25 mouse cellular contexts compared by ENCODE assay signal in genomic region chr2:27339051-27339450, GRCm38 (mm10).
DNase-seq lines count a peak whose midpoint lies in the region; ATAC-seq and TF ChIP-seq lines count a peak whose summit lies in the region.
"Had no signal": no experiment of that assay in that cellular context is flagged by ENCODE, and none has a peak within 500 bp of the region (broad histone marks: within the 10 kb centered on the region; RNA-seq: fewer than 3 reads in every experiment).

No protein-coding gene starts in this region.

- intact Hi-C loops in gastrocnemius, adult 2 months (cut with DNase I): no loop called here

- H3K4me2 ChIP-seq in midbrain, embryonic 13.5 days (replicated peaks): no peak overlapping the region
- H3K4me2 ChIP-seq in midbrain, embryonic 16.5 days (ENCODE audit: low read length): no peak overlapping the region
- no peak overlapping the region for H3K4me2 ChIP-seq in neural tube, embryonic 15.5 days
- H3K4me2 ChIP-seq: embryonic facial prominence, embryonic 12.5 days; forebrain, embryonic 13.5 days; heart, embryonic 11.5 days; liver, embryonic 13.5 days; neural tube, embryonic 12.5 days had no signal

- TF ChIP-seq CTCF in gastrocnemius, adult 2 months (IDR thresholded peaks at IDR 0.05): no peak
- TF ChIP-seq CTCF in kidney, adult 2 months (conservative IDR thresholded peaks at IDR 0.05; ENCODE audit: insufficient read depth, insufficient read length, low read depth, low read length): no peak

- H3K9ac ChIP-seq in midbrain, embryonic 13.5 days (replicated peaks): peak overlapping the region; percentile 32; the same call in 1 of the 2 replicates
- no peak overlapping the region for H3K9ac ChIP-seq in midbrain, embryonic 16.5 days (ENCODE audit: low read depth, low read length)
- peak overlapping the region; percentile 14; the same call in 1 of the 2 replicates for H3K9ac ChIP-seq in neural tube, embryonic 15.5 days (replicated peaks)
- H3K9ac ChIP-seq: embryonic facial prominence, embryonic 12.5 days; forebrain, embryonic 13.5 days; liver, embryonic 13.5 days; neural tube, embryonic 12.5 days had no signal

- no peaks in the 10 kb centered on the region for H3K36me3 ChIP-seq in kidney, adult 2 months (ENCODE audit: control insufficient read depth, insufficient read depth, low read length)
- peaks cover 4% of the 10 kb centered on the region; the same call in 1 of the 2 replicates for H3K36me3 ChIP-seq in midbrain, embryonic 13.5 days
- H3K36me3 ChIP-seq in midbrain, embryonic 16.5 days (ENCODE audit: control insufficient read depth, insufficient read depth, low read length): no peaks in the 10 kb centered on the region
- H3K36me3 ChIP-seq in neural tube, embryonic 15.5 days: no peaks in the 10 kb centered on the region
- H3K36me3 ChIP-seq: neural tube, embryonic 12.5 days had no signal

- no peak for DNase-seq in gastrocnemius, adult 2 months
- DNase-seq in gastrocnemius, adult 8-10 months (ENCODE audit: low spot score in 2 of 2): no peak
- peak; percentile 41 for DNase-seq in kidney, adult 2 months
- no peak for DNase-seq in kidney, adult 11 months
- DNase-seq in spleen, postnatal 14 days (ENCODE audit: low spot score in 2 of 2): no peak
- DNase-seq: cerebellum, adult 18-20 months; cerebellum, postnatal 14 days; gastrocnemius, postnatal 10 days; kidney, adult 18-20 months; liver, embryonic 13.5 days; lung, adult 2 months; lung, postnatal 14 days; right cerebral cortex, adult 18-20 months; thymus, adult 18-20 months; thymus, postnatal 36 days had no signal

- H3K4me3 ChIP-seq in gastrocnemius, adult 2 months: no peak overlapping the region
- H3K4me3 ChIP-seq in kidney, adult 2 months (ENCODE audit: insufficient read depth, low read depth, low read length): no peak overlapping the region
- H3K4me3 ChIP-seq in midbrain, embryonic 13.5 days (replicated peaks): no peak overlapping the region
- no peak overlapping the region for H3K4me3 ChIP-seq in midbrain, embryonic 16.5 days (ENCODE audit: low read depth, low read length)
- no peak overlapping the region for H3K4me3 ChIP-seq in neural tube, embryonic 15.5 days (replicated peaks)
- H3K4me3 ChIP-seq: embryonic facial prominence, embryonic 12.5 days; erythroblast, embryonic 14.5 days; forebrain, embryonic 13.5 days; left cerebral cortex, adult 2 months; liver, embryonic 13.5 days; neural tube, embryonic 12.5 days had no signal

- no peaks in the 10 kb centered on the region for H3K9me3 ChIP-seq in midbrain, embryonic 13.5 days
- H3K9me3 ChIP-seq in midbrain, embryonic 16.5 days (replicated peaks; ENCODE audit: control insufficient read depth, low read length, poor library complexity, severe bottlenecking): no peaks in the 10 kb centered on the region
- H3K9me3 ChIP-seq in neural tube, embryonic 15.5 days (replicated peaks): no peaks in the 10 kb centered on the region
- H3K9me3 ChIP-seq: embryonic facial prominence, embryonic 12.5 days; forebrain, embryonic 13.5 days; liver, embryonic 13.5 days; neural tube, embryonic 12.5 days had no signal

- H3K27ac ChIP-seq in gastrocnemius, adult 2 months: 0 out of 2 replicates have a peak overlapping the region, but pooled peaks have one; percentile 3
- no peak overlapping the region for H3K27ac ChIP-seq in kidney, adult 2 months (ENCODE audit: insufficient read depth, low read depth, low read length)
- H3K27ac ChIP-seq in midbrain, embryonic 13.5 days: peak overlapping the region; percentile 71
- H3K27ac ChIP-seq in midbrain, embryonic 16.5 days (ENCODE audit: low read length): no peak overlapping the region
- H3K27ac ChIP-seq in neural tube, embryonic 15.5 days (replicated peaks): no peak overlapping the region; the same call in 1 of the 2 replicates
- H3K27ac ChIP-seq: embryonic facial prominence, embryonic 12.5 days; forebrain, embryonic 13.5 days; left cerebral cortex, adult 2 months; liver, embryonic 13.5 days; neural tube, embryonic 12.5 days had no signal

- no peaks in the 10 kb centered on the region for H3K27me3 ChIP-seq in kidney, adult 2 months (replicated peaks; ENCODE audit: control insufficient read depth, insufficient read depth, low read length)
- H3K27me3 ChIP-seq in midbrain, embryonic 13.5 days: no peaks in the 10 kb centered on the region
- H3K27me3 ChIP-seq in midbrain, embryonic 16.5 days (ENCODE audit: control insufficient read depth, insufficient read depth, low read depth, low read length): no peaks in the 10 kb centered on the region
- no peaks in the 10 kb centered on the region for H3K27me3 ChIP-seq in neural tube, embryonic 15.5 days (replicated peaks)
- H3K27me3 ChIP-seq: embryonic facial prominence, embryonic 12.5 days; forebrain, embryonic 13.5 days; liver, embryonic 13.5 days; neural tube, embryonic 12.5 days had no signal

- WGBS in kidney, adult 2 months: 55% methylated on average over 8 of the region's 8 CpGs
- WGBS in midbrain, embryonic 13.5 days: 53% methylated on average over 8 of the region's 8 CpGs
- WGBS in midbrain, embryonic 16.5 days: 49% methylated on average over 8 of the region's 8 CpGs
- WGBS in neural tube, embryonic 15.5 days: 55% methylated on average over 8 of the region's 8 CpGs

- ATAC-seq in midbrain, embryonic 13.5 days: no peak
- ATAC-seq in midbrain, embryonic 16.5 days: no peak
- ATAC-seq in neural tube, embryonic 15.5 days (ENCODE audit: low FRiP score): no peak
- ATAC-seq: forebrain, embryonic 13.5 days; hindbrain, embryonic 16.5 days had no signal

- no peak for TF ChIP-seq POLR2A in kidney, adult 2 months (IDR thresholded peaks at IDR 0.05; ENCODE audit: low read depth, low read length)

- H3K4me1 ChIP-seq in kidney, adult 2 months (ENCODE audit: control insufficient read depth, insufficient read depth, low read length): peaks cover 21% of the 10 kb centered on the region; the same call in 1 of the 2 replicates
- H3K4me1 ChIP-seq in midbrain, embryonic 13.5 days (replicated peaks): peaks cover 61% of the 10 kb centered on the region
- peaks cover 27% of the 10 kb centered on the region for H3K4me1 ChIP-seq in midbrain, embryonic 16.5 days (ENCODE audit: control insufficient read depth, insufficient read depth, low read length)
- peaks cover 57% of the 10 kb centered on the region for H3K4me1 ChIP-seq in neural tube, embryonic 15.5 days

Comparison
In these comparisons a context has a peak if more than half of its experiments do, and no peak if none do; other contexts are left out.
1. H3K27ac ChIP-seq: peak in gastrocnemius, adult 2 months (single experiment) and midbrain, embryonic 13.5 days (single experiment); none in kidney, adult 2 months (single experiment), midbrain, embryonic 16.5 days (single experiment) and neural tube, embryonic 15.5 days (single experiment).